Mouse (Mus musculus) MEL (cell line): Measurements from ENCODE around the gene 4930432K21Rik. TPM values are rescaled to one million over a fixed set of nuclear protein-coding genes. Genes with fewer than 3 reads are reported as not detected.

Source experiments
- DNase-seq: peaks from one replicate; pipeline ENCODE4 v3.0.0; 2011; ENCODE audit warnings: low read depth, low spot score
- H3K27ac ChIP-seq: 2 replicates; pipeline ENCODE4 v1.5.1; 2012; ENCODE audit warnings: low read depth, mild to moderate bottlenecking, control low read depth, low read length, moderate library complexity; ENCODE audit not compliant: control insufficient read depth
- H3K27me3 ChIP-seq, 2 experiments: fragments of 150-350 bp in 1 of 2; sonication (generic) in 1 of 2; 2 replicates each; pipeline ENCODE4 v1.6.1; 2012; ENCODE audit warnings: low read length in 2 of 2, mild to moderate bottlenecking in 2 of 2, improper control_type of control experiment in 1 of 2, moderate library complexity in 1 of 2; ENCODE audit not compliant: insufficient read depth in 2 of 2, control insufficient read depth in 1 of 2
- H3K36me3 ChIP-seq, 2 experiments: 2 replicates each; pipeline ENCODE4 v1.6.1; 2012 to 2014; ENCODE audit warnings: low read length in 2 of 2, improper control_type of control experiment in 1 of 2, inconsistent platforms in 1 of 2, mild to moderate bottlenecking in 1 of 2; ENCODE audit not compliant: insufficient read depth in 2 of 2, control insufficient read depth in 1 of 2
- H3K4me1 ChIP-seq, 2 experiments: fragments of 150-350 bp in 1 of 2; sonication (generic) in 1 of 2; 2 replicates each; pipeline ENCODE4 v1.6.1; 2012; ENCODE audit warnings: low read length in 2 of 2, improper control_type of control experiment in 1 of 2, mild to moderate bottlenecking in 1 of 2; ENCODE audit not compliant: insufficient read depth in 2 of 2, control insufficient read depth in 1 of 2
- H3K4me3 ChIP-seq, 2 experiments: fragments of 150-350 bp in 1 of 2; sonication (generic) in 1 of 2; 2 replicates each; pipeline ENCODE4 v1.5.1; 2012; ENCODE audit warnings: low read depth in 2 of 2, low read length in 2 of 2, mild to moderate bottlenecking in 2 of 2, moderate library complexity in 2 of 2, control low read depth in 1 of 2, improper control_type of control experiment in 1 of 2; ENCODE audit not compliant: control insufficient read depth in 1 of 2, insufficient read depth in 1 of 2
- H3K79me2 ChIP-seq: 2 replicates; pipeline ENCODE4 v1.6.1; 2012; ENCODE audit warnings: mild to moderate bottlenecking, low read length, moderate library complexity; ENCODE audit not compliant: control insufficient read depth, poor library complexity, insufficient read depth
- H3K9ac ChIP-seq: 2 replicates; pipeline ENCODE4 v1.6.1; 2012; ENCODE audit warnings: low read depth, mild to moderate bottlenecking, control low read depth, low read length, moderate library complexity; ENCODE audit not compliant: control insufficient read depth, poor library complexity, severe bottlenecking
- H3K9me3 ChIP-seq: fragments of 150-350 bp; sonication (generic); replicated peaks from 2 replicates; pipeline ENCODE4 v1.6.1; 2012; ENCODE audit warnings: mild to moderate bottlenecking, low read length, improper control_type of control experiment, moderate library complexity; ENCODE audit not compliant: insufficient read depth
- CHD1 ChIP-seq: IDR thresholded peaks from 2 replicates; pipeline ENCODE4 v1.6.1; 2012; ENCODE audit warnings: low read depth, mild to moderate bottlenecking, inconsistent platforms, low read length, improper control_type of control experiment
- CHD2 ChIP-seq: IDR thresholded peaks from 2 replicates; pipeline ENCODE4 v1.6.1; 2011; ENCODE audit warnings: low read length, improper control_type of control experiment
- CTCF ChIP-seq, 3 experiments: IDR thresholded peaks in 2 of 3; conservative IDR thresholded peaks in 1 of 3; 2 replicates each; pipeline ENCODE4 v1.5.1; 2011 to 2012; ENCODE audit warnings: low read length in 3 of 3, low read depth in 2 of 3, mild to moderate bottlenecking in 2 of 3, improper control_type of control experiment in 1 of 3, inconsistent platforms in 1 of 3, mixed read lengths in 1 of 3, moderate library complexity in 1 of 3; ENCODE audit not compliant: control insufficient read depth in 1 of 3, insufficient read depth in 1 of 3, poor library complexity in 1 of 3, severe bottlenecking in 1 of 3
- E2F4 ChIP-seq: IDR thresholded peaks from 2 replicates; pipeline ENCODE4 v1.6.1; 2011; ENCODE audit warnings: low read depth, low read length, improper control_type of control experiment, borderline replicate concordance
- ELF1 ChIP-seq: IDR thresholded peaks from 2 replicates; pipeline ENCODE4 v1.6.1; 2014; ENCODE audit warnings: low read depth, mild to moderate bottlenecking, inconsistent platforms, low read length, improper control_type of control experiment, moderate library complexity
- ETS1 ChIP-seq: IDR thresholded peaks from 2 replicates; pipeline ENCODE4 v1.6.1; 2012; ENCODE audit warnings: low read depth, mild to moderate bottlenecking, inconsistent platforms, low read length, improper control_type of control experiment, moderate library complexity
- GATA1 ChIP-seq: IDR thresholded peaks from 2 replicates; pipeline ENCODE4 v1.6.1; 2011; ENCODE audit warnings: low read depth, low read length, improper control_type of control experiment
- HCFC1 ChIP-seq: IDR thresholded peaks from 2 replicates; pipeline ENCODE4 v1.6.1; 2012; ENCODE audit warnings: low read depth, mild to moderate bottlenecking, inconsistent platforms, low read length, improper control_type of control experiment, moderate library complexity
- KAT2A ChIP-seq: conservative IDR thresholded peaks from 2 replicates; pipeline ENCODE4 v1.6.1; 2012; ENCODE audit warnings: low read depth, low read length, improper control_type of control experiment, inconsistent platforms
- MAFK ChIP-seq: IDR thresholded peaks from 2 replicates; pipeline ENCODE4 v1.6.1; 2011; ENCODE audit warnings: low read depth, mild to moderate bottlenecking, low read length, improper control_type of control experiment, borderline replicate concordance
- MAX ChIP-seq: IDR thresholded peaks from 2 replicates; pipeline ENCODE4 v1.6.1; 2011; ENCODE audit warnings: low read length, improper control_type of control experiment
- MAZ ChIP-seq: IDR thresholded peaks from 2 replicates; pipeline ENCODE4 v1.6.1; 2012; ENCODE audit warnings: low read depth, mild to moderate bottlenecking, inconsistent platforms, low read length, improper control_type of control experiment
- MXI1 ChIP-seq: IDR thresholded peaks from 2 replicates; pipeline ENCODE4 v1.6.1; 2011; ENCODE audit warnings: mild to moderate bottlenecking, low read depth, low read length, improper control_type of control experiment
- MYB ChIP-seq: IDR thresholded peaks from 2 replicates; pipeline ENCODE4 v1.6.1; 2011; ENCODE audit warnings: mild to moderate bottlenecking, low read depth, low read length, improper control_type of control experiment
- MYC ChIP-seq: IDR thresholded peaks from 2 replicates; pipeline ENCODE4 v1.6.1; 2011; ENCODE audit warnings: low read depth, mild to moderate bottlenecking, low read length, improper control_type of control experiment, moderate library complexity
- NELFE ChIP-seq: IDR thresholded peaks from 2 replicates; pipeline ENCODE4 v1.6.1; 2011; ENCODE audit warnings: low read depth, low read length, improper control_type of control experiment
- NRF1 ChIP-seq: IDR thresholded peaks from 2 replicates; pipeline ENCODE4 v1.6.1; 2014; ENCODE audit warnings: low read depth, mild to moderate bottlenecking, inconsistent platforms, low read length, improper control_type of control experiment, moderate library complexity; ENCODE audit not compliant: poor library complexity, insufficient read depth, severe bottlenecking
- POLR2A ChIP-seq, 2 experiments: IDR thresholded peaks; 2 replicates each; pipeline ENCODE4 v1.6.1; 2011 to 2012; ENCODE audit warnings: low read length in 2 of 2, mild to moderate bottlenecking in 2 of 2, control low read depth in 1 of 2, improper control_type of control experiment in 1 of 2, low read depth in 1 of 2, moderate library complexity in 1 of 2; ENCODE audit not compliant: control insufficient read depth in 1 of 2, insufficient read depth in 1 of 2, poor library complexity in 1 of 2
- POLR2AphosphoS2 ChIP-seq: IDR thresholded peaks from 2 replicates; pipeline ENCODE4 v1.6.1; 2011; ENCODE audit warnings: low read length, improper control_type of control experiment
- POLR2AphosphoS5 ChIP-seq: IDR thresholded peaks from 2 replicates; pipeline ENCODE4 v1.6.1; 2012; ENCODE audit warnings: low read depth, borderline replicate concordance, mild to moderate bottlenecking, inconsistent platforms, low read length, moderate library complexity, mixed read lengths
- RCOR1 ChIP-seq: IDR thresholded peaks from 2 replicates; pipeline ENCODE4 v1.6.1; 2012; ENCODE audit warnings: low read depth, mild to moderate bottlenecking, inconsistent platforms, low read length, improper control_type of control experiment
- SMC3 ChIP-seq: IDR thresholded peaks from 2 replicates; pipeline ENCODE4 v1.6.1; 2011; ENCODE audit warnings: low read depth, low read length, improper control_type of control experiment
- TAL1 ChIP-seq: IDR thresholded peaks from 2 replicates; pipeline ENCODE4 v1.6.1; 2012; ENCODE audit warnings: mild to moderate bottlenecking, inconsistent platforms, low read length, moderate library complexity, mixed read lengths
- TBP ChIP-seq: IDR thresholded peaks from 2 replicates; pipeline ENCODE4 v1.8.0; 2011; ENCODE audit warnings: low read depth, low read length, improper control_type of control experiment
- UBTF ChIP-seq: IDR thresholded peaks from 2 replicates; pipeline ENCODE4 v1.6.1; 2012; ENCODE audit warnings: low read depth, mild to moderate bottlenecking, inconsistent platforms, low read length, improper control_type of control experiment, moderate library complexity, borderline replicate concordance; ENCODE audit not compliant: insufficient read depth
- USF1 ChIP-seq: IDR thresholded peaks from 2 replicates; pipeline ENCODE4 v1.6.1; 2014; ENCODE audit warnings: low read depth, mild to moderate bottlenecking, inconsistent platforms, low read length, improper control_type of control experiment, moderate library complexity
- USF2 ChIP-seq, 2 experiments: IDR thresholded peaks; 2 replicates each; pipeline ENCODE4 v1.6.1; 2011 to 2012; ENCODE audit warnings: improper control_type of control experiment in 2 of 2, low read length in 2 of 2, borderline replicate concordance in 1 of 2, inconsistent platforms in 1 of 2, low read depth in 1 of 2, mild to moderate bottlenecking in 1 of 2; ENCODE audit not compliant: insufficient read depth in 1 of 2
- ZC3H11A ChIP-seq: IDR thresholded peaks from 2 replicates; pipeline ENCODE4 v1.6.1; 2012; ENCODE audit warnings: low read depth, mild to moderate bottlenecking, inconsistent platforms, low read length, improper control_type of control experiment
- ZKSCAN1 ChIP-seq: IDR thresholded peaks from 2 replicates; pipeline ENCODE4 v1.6.1; 2012; ENCODE audit warnings: low read depth, mild to moderate bottlenecking, inconsistent platforms, low read length, improper control_type of control experiment, moderate library complexity
- ZMIZ1 ChIP-seq: IDR thresholded peaks from 2 replicates; pipeline ENCODE4 v1.6.1; 2012; ENCODE audit warnings: low read depth, mild to moderate bottlenecking, inconsistent platforms, low read length, improper control_type of control experiment, moderate library complexity
- ZNF384 ChIP-seq: IDR thresholded peaks from 2 replicates; pipeline ENCODE4 v1.6.1; 2012; ENCODE audit warnings: low read depth, mild to moderate bottlenecking, inconsistent platforms, low read length, improper control_type of control experiment
- polyA plus RNA-seq, 2 experiments: library from polyadenylated mRNA; stranded (reverse) in 1 of 2; unstranded in 1 of 2; fragments of >175 nt in 1 of 2; fragments of >200 nt in 1 of 2; gene quantifications; 2 replicates each; pipeline versions ENCODE4 v1.2.1 to v1.2.4; 2012; ENCODE audit warnings: low replicate concordance in 2 of 2, low read depth in 1 of 2; ENCODE audit not compliant: insufficient read length in 2 of 2, insufficient read depth in 1 of 2, missing spikeins in 1 of 2
- total RNA-seq: library from RNA; depleted of rRNA; stranded (reverse); fragments of 300-350 nt; gene quantifications from 2 replicates; pipeline ENCODE4 v1.2.3, GENCODE M21; 2012

Gene 4930432K21Rik
- total and polyA plus RNA-seq, 3 experiments, result 2.2 to 3.0 TPM; not detected in 1

- Histone ChIP-seq H3K27ac (no peak within 1 kb of the TSS), H3K4me3 (peak within 1 kb of the TSS; percentile 75 to 78), H3K9me3 (no peaks in the 10 kb centered on the region), H3K79me2 (peaks cover 8% of the 10 kb centered on the region; the same call in 1 of the 2 replicates), H3K36me3 (no peaks in the 10 kb centered on the region), H3K27me3 (no peaks in the 10 kb centered on the region), H3K4me1 (peaks cover 2 to 11% of the 10 kb centered on the region in 2 experiments; a peak in 3 of 4 replicates), H3K9ac (peak within 1 kb of the TSS; percentile 87)
- no peak for DNase-seq
- TF ChIP-seq MAZ (no peak), ELF1 (no peak), POLR2AphosphoS2 (no peak), ETS1 (no peak), ZC3H11A (no peak), POLR2A (IDR thresholded peaks at IDR 0.05; ENCODE audit: control insufficient read depth in 1 of 2, insufficient read depth in 1 of 2, low read depth in 1 of 2, low read length in 2 of 2, poor library complexity in 1 of 2) (no peak), KAT2A (no peak), MAX (no peak), UBTF (no peak), CTCF (IDR thresholded peaks at IDR 0.05 in 2 of 3, conservative IDR thresholded peaks at IDR 0.05 in 1 of 3; ENCODE audit: control insufficient read depth in 1 of 3, insufficient read depth in 1 of 3, low read depth in 2 of 3, low read length in 3 of 3, poor library complexity in 1 of 3, severe bottlenecking in 1 of 3) (no peak), ZNF384 (no peak), POLR2AphosphoS5 (no peak), CHD1 (no peak), TBP (no peak), HCFC1 (no peak), MYC (no peak), ZMIZ1 (no peak), RCOR1 (no peak), ZKSCAN1 (no peak), TAL1 (no peak)
These were observed 37.3 kb downstream of the 4930432K21Rik start, which contains the start of gene Nanos3 for GRCm38 (mm10) chr8:84185117-84185516. Nanos3 (minus strand) TSS chr8:84185217.

- no peaks in the 10 kb centered on the region for H3K36me3 ChIP-seq
- peak overlapping the region; percentile 60 to 73 for H3K4me3 ChIP-seq
- peaks cover 3 to 11% of the 10 kb centered on the region in 2 experiments; a peak in 3 of 4 replicates for H3K4me1 ChIP-seq
- H3K9me3 ChIP-seq, result no peaks in the 10 kb centered on the region
- H3K27me3 ChIP-seq, result no peaks in the 10 kb centered on the region
- peak overlapping the region; percentile 74 for H3K9ac ChIP-seq
- H3K79me2 ChIP-seq, result peaks cover 8% of the 10 kb centered on the region; the same call in 1 of the 2 replicates
- peak; percentile 90 for DNase-seq
- H3K27ac ChIP-seq, result no peak overlapping the region
- TF ChIP-seq UBTF (no peak), TAL1 (no peak), TBP (peak; percentile 34; the same call in 1 of the 2 replicates), CHD1 (no peak), GATA1 (no peak), CTCF (IDR thresholded peaks at IDR 0.05 in 2 of 3, conservative IDR thresholded peaks at IDR 0.05 in 1 of 3; ENCODE audit: control insufficient read depth in 1 of 3, insufficient read depth in 1 of 3, low read depth in 2 of 3, low read length in 3 of 3, poor library complexity in 1 of 3, severe bottlenecking in 1 of 3) (peak; percentile 94 to 97 (median 95)), ZC3H11A (peak; percentile 79), MXI1 (no peak), POLR2AphosphoS5 (no peak), NRF1 (no peak), MAFK (no peak), ZMIZ1 (no peak), CHD2 (no peak), SMC3 (peak; percentile 71), USF1 (no peak), MAZ (no peak), USF2 (IDR thresholded peaks at IDR 0.05; ENCODE audit: borderline replicate concordance in 1 of 2, insufficient read depth in 1 of 2, low read depth in 1 of 2, low read length in 2 of 2) (no peak), MYB (no peak), E2F4 (no peak), NELFE (peak; percentile 31)
These were observed 38.7 kb downstream of the 4930432K21Rik start for GRCm38 (mm10) chr8:84186547-84186946.
